Mouse (Mus musculus): Measurements from ENCODE around the gene Wapl. TPM values are rescaled to one million over a fixed set of nuclear protein-coding genes. Genes with fewer than 3 reads are reported as not detected.

Gene Wapl
- total and polyA plus RNA-seq, 3 experiments = 80.4 to 221 (median 100) TPM

- Histone ChIP-seq H3K27ac (ENCODE audit: control insufficient read depth, low read depth, low read length) (peak overlapping the region; percentile 19; the same call in 1 of the 2 replicates), H3K9ac (ENCODE audit: control insufficient read depth, low read depth, low read length, poor library complexity, severe bottlenecking) (no peak overlapping the region), H3K36me3 (ENCODE audit: control insufficient read depth in 1 of 2, insufficient read depth in 2 of 2, low read length in 2 of 2) (peaks cover 0 to 31% of the 10 kb centered on the region in 2 experiments; a peak in 2 of 4 replicates), H3K4me1 (ENCODE audit: control insufficient read depth in 1 of 2, insufficient read depth in 2 of 2, low read length in 2 of 2) (peaks cover 11 to 21% of the 10 kb centered on the region in 2 experiments), H3K4me3 (ENCODE audit: control insufficient read depth in 1 of 2, insufficient read depth in 1 of 2, low read depth in 2 of 2, low read length in 2 of 2) (no peak overlapping the region), H3K9me3 (replicated peaks; ENCODE audit: insufficient read depth, low read length) (no peaks in the 10 kb centered on the region), H3K79me2 (ENCODE audit: control insufficient read depth, insufficient read depth, low read length, poor library complexity) (peaks cover 8% of the 10 kb centered on the region), H3K27me3 (ENCODE audit: control insufficient read depth in 1 of 2, insufficient read depth in 2 of 2, low read length in 2 of 2) (no peaks in the 10 kb centered on the region)
- TF ChIP-seq TAL1 (IDR thresholded peaks at IDR 0.05; ENCODE audit: low read length) (peak; percentile 23; the same call in 1 of the 2 replicates), HCFC1 (IDR thresholded peaks at IDR 0.05; ENCODE audit: low read depth, low read length) (no peak), TBP (IDR thresholded peaks at IDR 0.05; ENCODE audit: low read depth, low read length) (peak; percentile 52; the same call in 1 of the 2 replicates), POLR2A (IDR thresholded peaks at IDR 0.05; ENCODE audit: control insufficient read depth in 1 of 2, insufficient read depth in 1 of 2, low read depth in 1 of 2, low read length in 2 of 2, poor library complexity in 1 of 2) (no peak), TCF12 (IDR thresholded peaks at IDR 0.05; ENCODE audit: low read depth, low read length) (peak; percentile 57), MYC (IDR thresholded peaks at IDR 0.05; ENCODE audit: low read depth, low read length) (0 out of 2 replicates have a peak, but pooled peaks have one; percentile 33), GATA1 (IDR thresholded peaks at IDR 0.05; ENCODE audit: low read depth, low read length) (peak; percentile 64), EP300 (IDR thresholded peaks at IDR 0.05; ENCODE audit: low read depth in 1 of 2, low read length in 2 of 2) (peak in 1 of 2 experiments; percentile 68; a peak in 2 of 4 replicates), SMC3 (IDR thresholded peaks at IDR 0.05; ENCODE audit: low read depth, low read length) (no peak)
- DNase-seq (ENCODE audit: low read depth, low spot score) = peak; percentile 55
Observed at GRCm38 (mm10) chr14:34669082-34669481, 4.6 kb upstream of the Wapl start.

DNA sequence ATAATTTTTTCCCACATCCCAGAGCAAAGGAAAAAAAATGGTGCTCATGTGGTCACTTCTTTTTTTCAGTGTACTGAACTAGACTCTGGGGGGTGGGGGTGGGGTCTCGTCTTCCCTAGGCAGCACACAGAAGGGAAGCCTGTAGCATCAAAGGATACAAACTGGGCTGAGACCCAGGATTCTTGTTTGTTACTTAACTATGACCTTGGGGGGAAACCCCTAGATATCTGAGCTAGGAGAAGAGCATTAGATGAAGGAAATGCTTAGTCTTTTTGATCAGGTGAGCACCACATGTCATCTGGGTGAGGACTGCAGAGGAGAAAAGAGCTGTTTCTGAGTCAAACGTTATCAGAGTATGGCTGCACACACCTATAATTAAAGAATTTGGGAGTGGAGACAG lies 3.5 kb upstream of the Wapl start:
- peaks cover 0 to 31% of the 10 kb centered on the region in 2 experiments; a peak in 2 of 4 replicates for H3K36me3 ChIP-seq (ENCODE audit: control insufficient read depth in 1 of 2, insufficient read depth in 2 of 2, low read length in 2 of 2)
- H3K27me3 ChIP-seq (ENCODE audit: control insufficient read depth in 1 of 2, insufficient read depth in 2 of 2, low read length in 2 of 2) = no peaks in the 10 kb centered on the region
- no peak overlapping the region for H3K4me3 ChIP-seq (ENCODE audit: control insufficient read depth in 1 of 2, insufficient read depth in 1 of 2, low read depth in 2 of 2, low read length in 2 of 2)
- H3K9me3 ChIP-seq (replicated peaks; ENCODE audit: insufficient read depth, low read length) = no peaks in the 10 kb centered on the region
- no peak overlapping the region for H3K27ac ChIP-seq (ENCODE audit: control insufficient read depth, low read depth, low read length)
- no peak for DNase-seq (ENCODE audit: low read depth, low spot score)
- no peak overlapping the region for H3K9ac ChIP-seq (ENCODE audit: control insufficient read depth, low read depth, low read length, poor library complexity, severe bottlenecking)
- H3K79me2 ChIP-seq (ENCODE audit: control insufficient read depth, insufficient read depth, low read length, poor library complexity) = peaks cover 17% of the 10 kb centered on the region
- H3K4me1 ChIP-seq (ENCODE audit: control insufficient read depth in 1 of 2, insufficient read depth in 2 of 2, low read length in 2 of 2) = peaks cover 11 to 21% of the 10 kb centered on the region in 2 experiments
- no peak for TF ChIP-seq CTCF (IDR thresholded peaks at IDR 0.05 in 2 of 3, conservative IDR thresholded peaks at IDR 0.05 in 1 of 3; ENCODE audit: control insufficient read depth in 1 of 3, insufficient read depth in 1 of 3, low read depth in 2 of 3, low read length in 3 of 3, poor library complexity in 1 of 3, severe bottlenecking in 1 of 3)
- TF ChIP-seq ETS1 (IDR thresholded peaks at IDR 0.05; ENCODE audit: low read depth, low read length) = no peak
- no peak for TF ChIP-seq POLR2AphosphoS5 (IDR thresholded peaks at IDR 0.05; ENCODE audit: borderline replicate concordance, low read depth, low read length)
- TF ChIP-seq ELF1 (IDR thresholded peaks at IDR 0.05; ENCODE audit: low read depth, low read length) = no peak
- TF ChIP-seq TCF12 (IDR thresholded peaks at IDR 0.05; ENCODE audit: low read depth, low read length) = no peak

- H3K9ac ChIP-seq (ENCODE audit: control insufficient read depth, low read depth, low read length, poor library complexity, severe bottlenecking) = peak overlapping the region; percentile 94
- H3K36me3 ChIP-seq (ENCODE audit: control insufficient read depth in 1 of 2, insufficient read depth in 2 of 2, low read length in 2 of 2) = peaks cover 20 to 45% of the 10 kb centered on the region in 2 experiments
- TF ChIP-seq POLR2AphosphoS2 (IDR thresholded peaks at IDR 0.05; ENCODE audit: low read length) (no peak), HCFC1 (IDR thresholded peaks at IDR 0.05; ENCODE audit: low read depth, low read length) (0 out of 2 replicates have a peak, but pooled peaks have one; percentile 10), E2F4 (IDR thresholded peaks at IDR 0.05; ENCODE audit: borderline replicate concordance, low read depth, low read length) (no peak), ZMIZ1 (IDR thresholded peaks at IDR 0.05; ENCODE audit: low read depth, low read length) (no peak), POLR2A (IDR thresholded peaks at IDR 0.05; ENCODE audit: control insufficient read depth in 1 of 2, insufficient read depth in 1 of 2, low read depth in 1 of 2, low read length in 2 of 2, poor library complexity in 1 of 2) (peak in 1 of 2 experiments; percentile 15; a peak in 1 of 4 replicates)
- peak overlapping the region; percentile 85 for H3K27ac ChIP-seq (ENCODE audit: control insufficient read depth, low read depth, low read length)
- no peaks in the 10 kb centered on the region for H3K9me3 ChIP-seq (replicated peaks; ENCODE audit: insufficient read depth, low read length)
- peaks cover 19 to 20% of the 10 kb centered on the region in 2 experiments for H3K4me1 ChIP-seq (ENCODE audit: control insufficient read depth in 1 of 2, insufficient read depth in 2 of 2, low read length in 2 of 2)
- no peaks in the 10 kb centered on the region for H3K27me3 ChIP-seq (ENCODE audit: control insufficient read depth in 1 of 2, insufficient read depth in 2 of 2, low read length in 2 of 2)
- peaks cover 42% of the 10 kb centered on the region for H3K79me2 ChIP-seq (ENCODE audit: control insufficient read depth, insufficient read depth, low read length, poor library complexity)
- H3K4me3 ChIP-seq (ENCODE audit: control insufficient read depth in 1 of 2, insufficient read depth in 1 of 2, low read depth in 2 of 2, low read length in 2 of 2) = peak overlapping the region; percentile 91 to 92
- peak; percentile 72 for DNase-seq (ENCODE audit: low read depth, low spot score)
Observed at GRCm38 (mm10) chr14:34674229-34674791, 582 bp downstream of the Wapl start.
